Mouse (Mus musculus): ENCODE results near the gene Stap2.

The Stap2 gene

GRCm38 (mm10) chr17:56026881-56027280 lies 21.5 kb upstream of the Stap2 start:
- intact Hi-C loops (cut with DNase I), result no loop called here

- intact Hi-C loops (cut with DNase I), result no loop called here
Observed at GRCm38 (mm10) chr17:56026303-56026702, 20.9 kb upstream of the Stap2 start.

GRCm38 (mm10) chr17:56024931-56025330 lies 19.5 kb upstream of the Stap2 start:
- intact Hi-C loops (cut with DNase I), result no loop called here

GRCm38 (mm10) chr17:56024476-56024875 lies 19.1 kb upstream of the Stap2 start:
- intact Hi-C loops (cut with DNase I), result no loop called here

- intact Hi-C loops (cut with DNase I), result no loop called here
Observed at GRCm38 (mm10) chr17:56023386-56023785, 18.0 kb upstream of the Stap2 start.

GRCm38 (mm10) chr17:56022989-56023290 lies 17.6 kb upstream of the Stap2 start:
- intact Hi-C loops (cut with DNase I), result no loop called here

- intact Hi-C loops (cut with DNase I), result no loop called here
Observed at GRCm38 (mm10) chr17:56022131-56022988, 17.0 kb upstream of the Stap2 start.

- intact Hi-C loops (cut with DNase I), result no loop called here
Observed at GRCm38 (mm10) chr17:56021161-56021910, 16.0 kb upstream of the Stap2 start.

GRCm38 (mm10) chr17:56020400-56021084 lies 15.2 kb upstream of the Stap2 start:
- intact Hi-C loops (cut with DNase I), result no loop called here

- intact Hi-C loops (cut with DNase I), result no loop called here
Observed at GRCm38 (mm10) chr17:56018347-56019131, 13.2 kb upstream of the Stap2 start.

- intact Hi-C loops (cut with DNase I), result no loop called here
Observed at GRCm38 (mm10) chr17:56017848-56018247, 12.5 kb upstream of the Stap2 start.

GRCm38 (mm10) chr17:56016793-56017785 lies 11.7 kb upstream of the Stap2 start:
- intact Hi-C loops (cut with DNase I), result no loop called here

- intact Hi-C loops (cut with DNase I), result no loop called here
Observed at GRCm38 (mm10) chr17:56016382-56016781, 11.0 kb upstream of the Stap2 start.

- intact Hi-C loops (cut with DNase I), result no loop called here
Observed at GRCm38 (mm10) chr17:56015293-56015692, 9.9 kb upstream of the Stap2 start.

GRCm38 (mm10) chr17:56011441-56011840 lies 6.1 kb upstream of the Stap2 start:
- intact Hi-C loops (cut with DNase I), result loop anchor here (5.0 kb wide), 1 partner anchor 54 kb away; the partner anchor contains the start of gene Yju2

- intact Hi-C loops (cut with DNase I), result loop anchor here (5.0 kb wide), 1 partner anchor 53 kb away; the partner anchor contains the start of gene Yju2
Observed at GRCm38 (mm10) chr17:56010681-56011080, 5.3 kb upstream of the Stap2 start.

GRCm38 (mm10) chr17:56010255-56010654 lies 4.9 kb upstream of the Stap2 start:
- intact Hi-C loops (cut with DNase I), result loop anchor here (5.0 kb wide), 1 partner anchor 53 kb away; the partner anchor contains the start of gene Yju2

GRCm38 (mm10) chr17:56009962-56010240 lies 4.5 kb upstream of the Stap2 start:
- intact Hi-C loops (cut with DNase I), result loop anchor here (2.0 to 5.0 kb wide), 2 partner anchors 33 to 53 kb away; partner anchors contain the start of gene Yju2

- intact Hi-C loops (cut with DNase I), result loop anchor here (2.0 kb wide), 1 partner anchor 33 kb away; no protein-coding TSS in a partner anchor
Observed at GRCm38 (mm10) chr17:56009088-56009961, 3.9 kb upstream of the Stap2 start.
